Mouse (Mus musculus) neural tube, embryonic 14.5 days (tissue): ENCODE results near the gene Tmcc3. TPM values are rescaled to one million over a fixed set of nuclear protein-coding genes. Genes with fewer than 3 reads are reported as not detected.
A peak's percentile ranks its signal among the peaks of the same experiment; 100 is the strongest.

Source experiments
- ATAC-seq: fragments of 200-750 bp; cut with Nextera tagmentation; 2 replicates; pipeline ENCODE4 v1.8.0; 2017; ENCODE audit warnings: low read depth, mild to moderate bottlenecking, moderate TSS enrichment, moderate library complexity
- H3K27ac ChIP-seq: fragments of 300-500 bp; sonication (generic); 2 replicates; pipeline ENCODE4 v1.5.1; 2014; ENCODE audit warnings: low read depth, mild to moderate bottlenecking, control low read depth, low read length, moderate library complexity, mixed read lengths
- H3K27me3 ChIP-seq: fragments of 300-500 bp; sonication (generic); 2 replicates; pipeline ENCODE4 v1.6.1; 2014; ENCODE audit warnings: low read length; ENCODE audit not compliant: control insufficient read depth, insufficient read depth
- H3K36me3 ChIP-seq: fragments of 300-500 bp; sonication (generic); 2 replicates; pipeline ENCODE4 v1.6.1; 2014; ENCODE audit warnings: low read length, mixed read lengths; ENCODE audit not compliant: control insufficient read depth, insufficient read depth
- H3K4me1 ChIP-seq: fragments of 300-500 bp; sonication (generic); 2 replicates; pipeline ENCODE4 v1.6.1; 2014; ENCODE audit warnings: low read length; ENCODE audit not compliant: control insufficient read depth, insufficient read depth
- H3K4me2 ChIP-seq: fragments of 300-500 bp; sonication (generic); 2 replicates; pipeline ENCODE4 v1.6.1; 2014; ENCODE audit warnings: mild to moderate bottlenecking, low read depth, low read length, control low read depth
- H3K4me3 ChIP-seq: fragments of 300-500 bp; sonication (generic); 2 replicates; pipeline ENCODE4 v1.5.1; 2014; ENCODE audit warnings: low read depth, low read length, control low read depth, mixed read lengths
- H3K9ac ChIP-seq: fragments of 300-500 bp; sonication (generic); replicated peaks from 2 replicates; pipeline ENCODE4 v1.6.1; 2014; ENCODE audit warnings: low read depth, mild to moderate bottlenecking, control low read depth, low read length, mixed read lengths
- H3K9me3 ChIP-seq: fragments of 300-500 bp; sonication (generic); 2 replicates; pipeline ENCODE4 v1.6.1; 2016; ENCODE audit warnings: low read length; ENCODE audit not compliant: control insufficient read depth
- WGBS: fragments of 180-500 bp; shearing (Covaris S2); extraction: QIAGEN DNeasy Blood & Tissue Kit; methylation state at CpG from one replicate; pipeline ENCODE4 v1.1.7; 2014; 5-methylcytosine and 5-hydroxymethylcytosine counted together
- polyA plus RNA-seq: library from polyadenylated mRNA; unstranded; fragments of >200 nt; fragmentation: Nextera tagmentation; extraction: Ambion mirVana; gene quantifications from 2 replicates; pipeline ENCODE4 v1.2.1, GENCODE M21; 2014

Gene Tmcc3
- polyA plus RNA-seq, 1 experiment from 2014 or later = 24.2 TPM

- Histone ChIP-seq H3K9me3 (no peaks in the 10 kb centered on the region), H3K36me3 (no peaks in the 10 kb centered on the region), H3K4me2 (no peak overlapping the region), H3K4me1 (no peaks in the 10 kb centered on the region), H3K27me3 (no peaks in the 10 kb centered on the region), H3K27ac (no peak overlapping the region), H3K4me3 (no peak overlapping the region), H3K9ac (no peak overlapping the region)
- 89% methylated on average over 4 of the region's 4 CpGs for WGBS
- ATAC-seq = no peak
Measured at GRCm38 (mm10) chr10:94605491-94605890, 293.7 kb downstream of the Tmcc3 start.

- 56% methylated on average over 5 of the region's 5 CpGs for WGBS
- peak; percentile 68; the same call in 1 of the 2 replicates for ATAC-seq
Measured at GRCm38 (mm10) chr10:94609309-94609777, 297.6 kb downstream of the Tmcc3 start.

GRCm38 (mm10) chr10:94611228-94611968, 299.6 kb downstream of the Tmcc3 start:
- no peak for ATAC-seq
- H3K27ac ChIP-seq = no peak overlapping the region
- no peaks in the 10 kb centered on the region for H3K36me3 ChIP-seq
- no peaks in the 10 kb centered on the region for H3K27me3 ChIP-seq
- H3K9ac ChIP-seq = no peak overlapping the region
- no peak overlapping the region for H3K4me3 ChIP-seq
- H3K4me2 ChIP-seq = no peak overlapping the region
- H3K4me1 ChIP-seq = no peaks in the 10 kb centered on the region
- WGBS = 68% methylated on average over 13 of the region's 13 CpGs
- H3K9me3 ChIP-seq = no peaks in the 10 kb centered on the region

More at GRCm38 (mm10) chr10:94609309-94609777, 297.6 kb downstream of the Tmcc3 start:
- Histone ChIP-seq H3K27ac (no peak overlapping the region), H3K4me2 (no peak overlapping the region), H3K9ac (no peak overlapping the region), H3K4me3 (no peak overlapping the region), H3K36me3 (no peaks in the 10 kb centered on the region), H3K4me1 (no peaks in the 10 kb centered on the region), H3K27me3 (no peaks in the 10 kb centered on the region), H3K9me3 (no peaks in the 10 kb centered on the region)

GRCm38 (mm10) chr10:94611969-94612440, 300.3 kb downstream of the Tmcc3 start:
- Histone ChIP-seq H3K9ac (no peak overlapping the region), H3K4me1 (no peaks in the 10 kb centered on the region), H3K9me3 (no peaks in the 10 kb centered on the region), H3K4me3 (no peak overlapping the region), H3K27me3 (no peaks in the 10 kb centered on the region), H3K36me3 (no peaks in the 10 kb centered on the region), H3K27ac (no peak overlapping the region), H3K4me2 (no peak overlapping the region)
- 80% methylated on average over 4 of the region's 4 CpGs for WGBS
- ATAC-seq = no peak

- Histone ChIP-seq H3K27me3 (no peaks in the 10 kb centered on the region), H3K4me1 (peaks cover 27% of the 10 kb centered on the region), H3K27ac (no peak overlapping the region), H3K36me3 (no peaks in the 10 kb centered on the region), H3K9ac (no peak overlapping the region), H3K4me3 (no peak overlapping the region), H3K4me2 (no peak overlapping the region), H3K9me3 (no peaks in the 10 kb centered on the region)
- WGBS = 94% methylated on average over 5 of the region's 5 CpGs
- ATAC-seq = no peak
Measured at GRCm38 (mm10) chr10:94619586-94619985, 307.8 kb downstream of the Tmcc3 start.

GRCm38 (mm10) chr10:94620561-94620960, 308.8 kb downstream of the Tmcc3 start:
- no peak for ATAC-seq
- no peaks in the 10 kb centered on the region for H3K27me3 ChIP-seq
- 69% methylated on average over 6 of the region's 6 CpGs for WGBS
- no peaks in the 10 kb centered on the region for H3K36me3 ChIP-seq
- H3K4me1 ChIP-seq = peaks cover 27% of the 10 kb centered on the region
- H3K27ac ChIP-seq = no peak overlapping the region
- H3K4me3 ChIP-seq = no peak overlapping the region
- no peaks in the 10 kb centered on the region for H3K9me3 ChIP-seq
- no peak overlapping the region for H3K4me2 ChIP-seq
- no peak overlapping the region for H3K9ac ChIP-seq

- Histone ChIP-seq H3K9ac (0 out of 2 replicates have a peak overlapping the region, but pooled peaks have one; percentile 4), H3K4me1 (peaks cover 27% of the 10 kb centered on the region), H3K4me3 (no peak overlapping the region), H3K27ac (peak overlapping the region; percentile 65), H3K9me3 (no peaks in the 10 kb centered on the region), H3K27me3 (no peaks in the 10 kb centered on the region), H3K36me3 (no peaks in the 10 kb centered on the region), H3K4me2 (peak overlapping the region; percentile 36)
- peak; percentile 84 for ATAC-seq
- WGBS = 7% methylated on average over 13 of the region's 13 CpGs
Measured at GRCm38 (mm10) chr10:94621420-94622225, 309.9 kb downstream of the Tmcc3 start.

- ATAC-seq = peak; percentile 18; the same call in 1 of the 2 replicates
- no peak overlapping the region for H3K9ac ChIP-seq
Measured at GRCm38 (mm10) chr10:94622281-94622680, 310.5 kb downstream of the Tmcc3 start.

More at GRCm38 (mm10) chr10:94622281-94622680, 310.5 kb downstream of the Tmcc3 start:
- Histone ChIP-seq H3K9me3 (no peaks in the 10 kb centered on the region), H3K4me3 (no peak overlapping the region), H3K4me2 (peak overlapping the region; percentile 36; the same call in 1 of the 2 replicates), H3K27me3 (no peaks in the 10 kb centered on the region), H3K4me1 (peaks cover 27% of the 10 kb centered on the region), H3K36me3 (no peaks in the 10 kb centered on the region), H3K27ac (peak overlapping the region; percentile 65)
- 16% methylated on average over 5 of the region's 5 CpGs for WGBS
